10 mouse cellular contexts compared by ENCODE assay signal in genomic region chr4:117040791-117041190, GRCm38 (mm10). TPM values are rescaled to one million over a fixed set of nuclear protein-coding genes. Genes with fewer than 3 reads are reported as not detected.
DNase-seq lines count a peak whose midpoint lies in the region; ATAC-seq and TF ChIP-seq lines count a peak whose summit lies in the region.
"Had no signal": no experiment of that assay in that cellular context is flagged by ENCODE, and none has a peak within 500 bp of the region (broad histone marks: within the 10 kb centered on the region; RNA-seq: fewer than 3 reads in every experiment).

No protein-coding gene starts in this region.

- H3K27ac ChIP-seq in gastrocnemius, adult 2 months, result peak overlapping the region; percentile 77
- 0 out of 2 replicates have a peak overlapping the region, but pooled peaks have one; percentile 60 for H3K27ac ChIP-seq in liver, embryonic 15.5 days (replicated peaks)
- peak overlapping the region; percentile 47; the same call in 1 of the 2 replicates for H3K27ac ChIP-seq in limb, embryonic 12.5 days
- peak overlapping the region; percentile 38; the same call in 1 of the 2 replicates for H3K27ac ChIP-seq in stomach, embryonic 15.5 days
- H3K27ac ChIP-seq in intestine, postnatal 0 days (ENCODE audit: low read depth, low read length), result no peak overlapping the region

- DNase-seq in gastrocnemius, adult 2 months, result no peak
- no peak for DNase-seq in gastrocnemius, postnatal 14 days
- DNase-seq in liver, result no peak
- DNase-seq in adrenal gland, postnatal 25 days, result no peak
- DNase-seq: right cerebral cortex, postnatal 14 days had no signal

- peaks cover 14% of the 10 kb centered on the region; the same call in 1 of the 2 replicates for H3K36me3 ChIP-seq in liver, embryonic 15.5 days (replicated peaks)
- H3K36me3 ChIP-seq in limb, embryonic 12.5 days, result peaks cover 16% of the 10 kb centered on the region
- H3K36me3 ChIP-seq in stomach, embryonic 15.5 days, result no peaks in the 10 kb centered on the region
- H3K36me3 ChIP-seq in intestine, postnatal 0 days (ENCODE audit: control insufficient read depth, insufficient read depth), result no peaks in the 10 kb centered on the region

- 0 out of 2 replicates have a peak, but pooled peaks cover 10% of the 10 kb centered on the region for H3K4me1 ChIP-seq in liver, embryonic 15.5 days (replicated peaks)
- peaks cover 28% of the 10 kb centered on the region for H3K4me1 ChIP-seq in limb, embryonic 12.5 days (replicated peaks)
- H3K4me1 ChIP-seq in stomach, embryonic 15.5 days, result peaks cover 10% of the 10 kb centered on the region; the same call in 1 of the 2 replicates
- no peaks in the 10 kb centered on the region for H3K4me1 ChIP-seq in intestine, postnatal 0 days (replicated peaks; ENCODE audit: control insufficient read depth, insufficient read depth, low read length)

- H3K9me3 ChIP-seq in liver, embryonic 15.5 days (replicated peaks), result no peaks in the 10 kb centered on the region
- no peaks in the 10 kb centered on the region for H3K9me3 ChIP-seq in limb, embryonic 12.5 days
- no peaks in the 10 kb centered on the region for H3K9me3 ChIP-seq in stomach, embryonic 15.5 days
- no peaks in the 10 kb centered on the region for H3K9me3 ChIP-seq in intestine, postnatal 0 days (ENCODE audit: control insufficient read depth)
- H3K9me3 ChIP-seq: megakaryocyte, embryonic 14.5 days had no signal

- no peaks in the 10 kb centered on the region for H3K27me3 ChIP-seq in liver, embryonic 15.5 days
- no peaks in the 10 kb centered on the region for H3K27me3 ChIP-seq in limb, embryonic 12.5 days
- no peaks in the 10 kb centered on the region for H3K27me3 ChIP-seq in stomach, embryonic 15.5 days (replicated peaks)
- no peaks in the 10 kb centered on the region for H3K27me3 ChIP-seq in intestine, postnatal 0 days (replicated peaks; ENCODE audit: control insufficient read depth, insufficient read depth, low read length)
- H3K27me3 ChIP-seq: megakaryocyte, embryonic 14.5 days had no signal

- no peak overlapping the region; the same call in 1 of the 2 replicates for H3K4me2 ChIP-seq in liver, embryonic 15.5 days
- H3K4me2 ChIP-seq in limb, embryonic 12.5 days, result no peak overlapping the region
- H3K4me2 ChIP-seq in stomach, embryonic 15.5 days, result no peak overlapping the region
- no peak overlapping the region for H3K4me2 ChIP-seq in intestine, postnatal 0 days (replicated peaks; ENCODE audit: low read depth)

- H3K4me3 ChIP-seq in gastrocnemius, adult 2 months, result no peak overlapping the region; the same call in 1 of the 2 replicates
- H3K4me3 ChIP-seq in liver, embryonic 15.5 days (replicated peaks), result no peak overlapping the region
- H3K4me3 ChIP-seq in limb, embryonic 12.5 days (replicated peaks), result no peak overlapping the region
- no peak overlapping the region for H3K4me3 ChIP-seq in stomach, embryonic 15.5 days (replicated peaks)
- H3K4me3 ChIP-seq in intestine, postnatal 0 days (ENCODE audit: low read depth, low read length), result no peak overlapping the region
- H3K4me3 ChIP-seq: megakaryocyte, embryonic 14.5 days had no signal

- no peak for TF ChIP-seq CTCF in gastrocnemius, adult 2 months (IDR thresholded peaks at IDR 0.05)
- TF ChIP-seq CTCF in intestine, postnatal 0 days (IDR thresholded peaks at IDR 0.05; ENCODE audit: low read depth), result no peak

- ATAC-seq in liver, embryonic 15.5 days (ENCODE audit: insufficient read depth), result no peak
- no peak for ATAC-seq in limb, embryonic 12.5 days (ENCODE audit: insufficient number of reproducible peaks, insufficient read depth, low FRiP score, low TSS enrichment, low read depth)
- ATAC-seq in stomach, embryonic 15.5 days (ENCODE audit: insufficient read depth, low FRiP score, low read depth), result no peak
- ATAC-seq in intestine, postnatal 0 days, result no peak

- no peak overlapping the region for H3K9ac ChIP-seq in liver, embryonic 15.5 days
- no peak overlapping the region for H3K9ac ChIP-seq in limb, embryonic 12.5 days (replicated peaks)
- no peak overlapping the region for H3K9ac ChIP-seq in stomach, embryonic 15.5 days
- H3K9ac ChIP-seq in intestine, postnatal 0 days (ENCODE audit: low read depth, low read length), result no peak overlapping the region

- 61% methylated on average over 1 of the region's 1 CpGs for WGBS in liver, embryonic 15.5 days (ENCODE audit: insufficient replicate concordance)
- 57% methylated on average over 1 of the region's 1 CpGs for WGBS in limb, embryonic 12.5 days
- 51% methylated on average over 1 of the region's 1 CpGs for WGBS in stomach, embryonic 15.5 days
- WGBS in intestine, postnatal 0 days, result 40% methylated on average over 1 of the region's 1 CpGs

- intact Hi-C loops in gastrocnemius, adult 2 months (cut with DNase I), result no loop called here
- intact Hi-C loops in gastrocnemius, postnatal 14 days (cut with DNase I; ENCODE audit: low total_unique reads), result no loop called here

RNA-seq across cellular contexts. Expression of gene Eif2b3, which starts 21.6 kb away (rescaled TPM):
- total RNA-seq in gastrocnemius, adult 2 months (2021), result 10 to 100 TPM; 22.2 to 23.2 TPM
- 10 to 100 TPM; 22.0 to 24.8 TPM for total RNA-seq in gastrocnemius, postnatal 14 days (2021)
- 22.9 and 23.3 TPM in 2 replicates for polyA plus RNA-seq in liver, embryonic 15.5 days (2015; fragmentation: Nextera tagmentation; extraction: Ambion mirVana)
- polyA plus RNA-seq in limb, embryonic 12.5 days (2016; fragmentation: Nextera tagmentation; extraction: Ambion mirVana), result 53.0 and 54.0 TPM in 2 replicates
- polyA plus RNA-seq in stomach, embryonic 15.5 days (2015; fragmentation: Nextera tagmentation; extraction: Ambion mirVana), result 35.3 and 36.4 TPM in 2 replicates
- polyA plus RNA-seq in intestine, postnatal 0 days (2015; fragmentation: Nextera tagmentation; extraction: Ambion mirVana), result 16.1 TPM in 2 replicates
- 33.3 and 34.4 TPM in 2 replicates for total RNA-seq in adrenal gland, postnatal 25 days (2021)

RNA-seq across cellular contexts. Expression of gene Hectd3, which starts 45.7 kb away (rescaled TPM):
- 10 to 100 TPM; 13.8 to 15.3 TPM for total RNA-seq in gastrocnemius, adult 2 months (2021)
- 10 to 100 TPM; 12.6 to 14.7 TPM for total RNA-seq in gastrocnemius, postnatal 14 days (2021)
- polyA plus RNA-seq in liver, embryonic 15.5 days (2015; fragmentation: Nextera tagmentation; extraction: Ambion mirVana), result 8.1 and 8.3 TPM in 2 replicates
- polyA plus RNA-seq in limb, embryonic 12.5 days (2016; fragmentation: Nextera tagmentation; extraction: Ambion mirVana), result 10.7 and 10.8 TPM in 2 replicates
- polyA plus RNA-seq in stomach, embryonic 15.5 days (2015; fragmentation: Nextera tagmentation; extraction: Ambion mirVana), result 10.0 and 10.1 TPM in 2 replicates
- 25.1 and 25.7 TPM in 2 replicates for polyA plus RNA-seq in intestine, postnatal 0 days (2015; fragmentation: Nextera tagmentation; extraction: Ambion mirVana)
- total RNA-seq in adrenal gland, postnatal 25 days (2021), result 31.7 and 33.5 TPM in 2 replicates

RNA-seq across cellular contexts. Expression of gene Urod, which starts 46.6 kb away (rescaled TPM):
- 10 to 100 TPM; 59.1 to 69.1 TPM for total RNA-seq in gastrocnemius, adult 2 months (2021)
- 10 to 100 TPM; 52.3 to 60.4 TPM for total RNA-seq in gastrocnemius, postnatal 14 days (2021)
- polyA plus RNA-seq in liver, embryonic 15.5 days (2015; fragmentation: Nextera tagmentation; extraction: Ambion mirVana), result 579 and 584 TPM in 2 replicates
- 110 and 111 TPM in 2 replicates for polyA plus RNA-seq in limb, embryonic 12.5 days (2016; fragmentation: Nextera tagmentation; extraction: Ambion mirVana)
- 82.0 and 97.4 TPM in 2 replicates for polyA plus RNA-seq in stomach, embryonic 15.5 days (2015; fragmentation: Nextera tagmentation; extraction: Ambion mirVana)
- polyA plus RNA-seq in intestine, postnatal 0 days (2015; fragmentation: Nextera tagmentation; extraction: Ambion mirVana), result 53.9 and 56.9 TPM in 2 replicates
- 98.3 and 127 TPM in 2 replicates for total RNA-seq in adrenal gland, postnatal 25 days (2021)

RNA-seq across cellular contexts. Expression of gene Ptch2, which starts 55.1 kb away (rescaled TPM):
- under 1 TPM; 0.22 to 0.54 TPM for total RNA-seq in gastrocnemius, adult 2 months (2021)
- total RNA-seq in gastrocnemius, postnatal 14 days (2021), result 1 to 10 TPM; 3.8 to 5.9 TPM
- polyA plus RNA-seq in liver, embryonic 15.5 days (2015; fragmentation: Nextera tagmentation; extraction: Ambion mirVana), result 0.56 and 0.66 TPM in 2 replicates
- 5.4 and 6.4 TPM in 2 replicates for polyA plus RNA-seq in limb, embryonic 12.5 days (2016; fragmentation: Nextera tagmentation; extraction: Ambion mirVana)
- 6.5 and 7.0 TPM in 2 replicates for polyA plus RNA-seq in stomach, embryonic 15.5 days (2015; fragmentation: Nextera tagmentation; extraction: Ambion mirVana)
- polyA plus RNA-seq in intestine, postnatal 0 days (2015; fragmentation: Nextera tagmentation; extraction: Ambion mirVana), result 1.3 and 1.4 TPM in 2 replicates
- 5.3 and 9.8 TPM in 2 replicates for total RNA-seq in adrenal gland, postnatal 25 days (2021)
